Mouse (Mus musculus): ENCODE results near the gene Elfn1.
A peak's percentile ranks its signal among the peaks of the same experiment; 100 is the strongest.

The Elfn1 gene

GRCm38 (mm10) chr5:139912121-139912771 is 4.5 kb downstream of the Elfn1 start:
- no peak for DNase-seq

- DNase-seq: no peak
Measured at GRCm38 (mm10) chr5:139921666-139922065, 13.9 kb downstream of the Elfn1 start.

DNA sequence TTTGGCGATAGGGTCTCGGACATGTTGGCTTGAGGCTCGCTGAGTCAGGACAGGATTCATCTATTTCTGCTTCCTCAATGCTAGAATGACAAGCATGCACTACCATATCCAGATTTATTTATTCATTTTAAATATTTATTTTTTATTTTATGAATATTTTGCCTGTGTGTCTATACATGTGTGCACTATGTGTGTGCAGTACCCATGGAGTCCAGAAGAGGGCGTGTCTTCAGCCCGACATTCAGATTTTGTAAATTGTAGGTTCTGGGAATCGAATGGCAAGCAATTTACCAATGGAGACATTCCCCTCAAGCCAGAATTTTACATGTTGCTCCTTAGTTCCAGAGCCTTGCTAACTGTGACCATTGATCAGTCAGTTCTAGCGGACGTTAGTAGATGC is 16.1 kb downstream of the Elfn1 start:
- DNase-seq: no peak

DNA sequence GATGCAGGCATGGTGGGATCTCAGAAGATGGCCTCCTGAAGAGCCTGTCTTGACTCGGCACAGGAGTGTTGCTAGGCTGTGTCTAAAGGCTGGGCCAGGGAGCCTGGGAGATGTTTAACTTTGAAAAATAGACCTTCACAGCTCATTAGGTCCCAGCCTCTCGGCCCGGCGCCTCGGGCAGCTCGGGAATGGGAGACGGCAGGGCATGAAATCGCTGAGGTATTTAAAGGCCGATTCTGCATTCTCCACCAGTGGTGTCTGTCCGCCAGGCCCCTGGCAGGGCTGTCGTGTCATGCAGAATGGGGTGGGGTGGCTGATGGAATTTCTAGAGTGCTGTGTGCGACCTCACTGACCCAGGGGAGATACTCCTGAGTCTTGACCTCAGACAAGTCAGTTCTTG is 22.4 kb downstream of the Elfn1 start:
- no peak for DNase-seq

- DNase-seq: no peak
Measured at GRCm38 (mm10) chr5:139930927-139931351, 23.2 kb downstream of the Elfn1 start.

GRCm38 (mm10) chr5:139931947-139932540 is 24.3 kb downstream of the Elfn1 start:
- DNase-seq: no peak

- no peak for DNase-seq
Measured at GRCm38 (mm10) chr5:139932595-139933271, 25.0 kb downstream of the Elfn1 start.

GRCm38 (mm10) chr5:139933476-139933875 is 25.7 kb downstream of the Elfn1 start:
- DNase-seq: no peak

DNA sequence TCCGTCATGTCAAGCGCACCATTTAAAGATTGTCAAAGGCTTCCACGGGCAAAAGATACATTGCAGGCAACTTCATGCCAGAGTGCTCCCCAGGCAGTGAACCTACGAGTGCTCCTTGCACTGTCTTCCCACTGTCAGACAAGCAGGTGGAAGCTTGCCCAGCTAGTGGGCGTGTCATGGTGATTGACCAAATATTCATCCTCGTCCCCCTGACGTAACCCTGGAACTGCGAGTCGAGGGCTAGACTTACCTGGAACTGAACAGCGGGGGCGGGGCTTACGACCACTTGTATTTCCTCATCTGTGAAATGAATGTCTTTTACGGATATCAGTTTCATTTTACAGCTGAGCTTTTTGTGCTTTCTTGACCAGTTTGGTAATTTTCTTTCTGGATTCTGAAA is 28.7 kb downstream of the Elfn1 start:
- no peak for DNase-seq

- DNase-seq: no peak
Measured at GRCm38 (mm10) chr5:139944697-139945096, 37.0 kb downstream of the Elfn1 start.

GRCm38 (mm10) chr5:139945715-139946364 is 38.1 kb downstream of the Elfn1 start:
- DNase-seq: peak; percentile 27

DNA sequence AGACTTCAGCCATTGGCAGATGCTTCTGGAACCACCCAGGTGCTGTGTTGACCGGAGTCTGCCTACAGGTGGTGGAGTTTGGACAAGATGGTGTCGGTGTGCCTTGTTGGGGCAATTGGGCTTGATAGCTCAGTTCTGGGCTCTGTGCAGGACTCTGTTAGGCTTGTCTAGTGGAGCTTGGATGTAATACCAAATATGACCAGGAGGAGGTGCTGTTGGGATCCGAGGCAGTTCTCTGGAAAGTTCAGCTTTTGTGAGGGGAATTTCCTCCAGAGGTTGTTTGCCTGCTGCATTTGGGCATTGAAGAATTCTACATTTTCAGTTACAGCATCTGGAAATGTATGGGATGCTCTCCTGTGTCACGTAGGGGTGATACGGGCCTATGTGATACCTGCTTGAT is 39.7 kb downstream of the Elfn1 start:
- no peak for DNase-seq

DNA sequence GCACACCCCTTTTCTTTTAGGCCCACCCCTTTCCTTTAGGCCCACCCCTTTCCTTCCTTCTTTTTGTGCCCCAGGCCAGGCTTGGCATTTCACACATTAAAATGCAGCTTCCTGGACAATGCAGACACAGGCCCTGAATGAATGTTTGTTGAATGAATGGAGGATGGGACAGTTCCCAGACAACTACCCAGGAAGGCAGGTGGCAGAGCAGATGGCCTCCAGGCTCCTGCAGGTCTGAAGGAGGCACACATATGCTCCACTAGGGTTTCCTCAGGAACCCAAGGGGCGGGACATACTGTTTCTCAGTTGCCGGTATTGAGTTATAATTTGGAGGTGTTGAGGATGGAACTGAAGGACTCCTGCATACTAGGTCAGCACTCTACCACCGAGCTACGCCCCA is 40.8 kb downstream of the Elfn1 start:
- peak; percentile 90 for DNase-seq

DNA sequence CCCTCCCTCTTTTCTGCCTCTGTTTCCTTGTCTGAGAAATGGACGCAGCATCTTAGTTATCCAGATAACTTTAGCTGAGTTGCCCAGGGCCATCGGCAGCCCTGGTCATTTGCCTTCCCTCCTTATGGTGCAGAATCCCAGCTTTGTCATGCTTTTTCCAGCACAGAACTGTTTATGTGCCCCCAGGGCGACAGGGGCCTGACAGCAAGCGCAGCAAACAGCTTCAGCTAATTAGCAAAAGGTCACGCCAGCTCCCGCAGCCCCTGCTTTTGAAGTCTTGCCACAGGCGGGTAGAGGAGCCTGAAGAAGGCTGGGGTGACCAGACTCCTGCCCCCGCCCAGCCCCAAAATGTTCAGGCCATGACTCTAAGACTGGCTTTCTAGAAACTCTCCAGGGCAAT is 41.6 kb downstream of the Elfn1 start:
- peak; percentile 9 for DNase-seq

DNA sequence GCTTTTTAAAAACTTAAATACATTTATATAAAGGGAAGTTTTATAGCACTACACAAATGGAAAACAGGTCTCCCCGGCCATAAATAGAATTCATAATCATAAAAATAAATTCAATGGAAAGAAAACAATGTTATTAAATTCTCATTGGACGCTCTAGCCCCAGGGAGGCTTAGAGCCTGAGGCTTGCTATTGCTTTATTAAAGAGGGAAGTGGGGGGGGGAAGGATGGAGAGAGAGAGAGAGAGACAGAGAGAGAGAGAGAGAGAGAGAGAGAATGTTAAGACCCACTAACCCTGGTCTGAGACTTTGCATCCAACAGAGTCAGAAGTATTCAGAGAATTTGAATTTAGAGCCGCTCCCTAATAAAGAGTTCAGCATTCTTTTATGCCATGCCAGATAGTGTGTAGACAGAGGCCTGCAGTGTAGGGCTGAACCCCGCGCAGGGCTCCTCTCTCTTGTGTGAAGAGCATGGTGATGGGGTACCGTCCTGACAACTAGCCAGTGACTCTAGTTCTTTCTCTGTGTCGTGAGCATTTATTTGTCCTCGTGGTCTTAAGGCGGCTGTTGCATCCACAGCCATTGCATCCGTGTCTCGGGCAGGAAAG is 42.3 kb downstream of the Elfn1 start:
- DNase-seq: no peak

DNA sequence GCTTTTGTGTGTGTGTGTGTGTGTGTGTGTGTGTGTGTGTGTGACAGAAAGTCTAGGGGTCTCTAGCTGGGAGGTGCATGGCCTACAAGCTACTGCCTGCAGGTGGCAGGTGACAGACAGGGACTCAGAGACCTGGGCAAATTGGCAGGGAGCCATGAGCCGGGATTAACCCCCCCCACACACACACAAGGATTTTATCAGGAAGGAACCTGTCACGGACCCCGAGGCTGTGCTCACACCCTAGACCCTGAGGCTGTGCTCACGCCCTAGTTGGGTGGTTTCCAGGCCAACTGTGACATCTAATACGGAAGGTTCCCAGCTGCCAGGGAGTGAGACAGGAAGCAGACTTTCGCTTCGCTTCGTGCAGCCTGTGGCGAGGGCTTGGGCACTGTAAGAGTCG is 49.1 kb downstream of the Elfn1 start:
- DNase-seq: no peak

DNA sequence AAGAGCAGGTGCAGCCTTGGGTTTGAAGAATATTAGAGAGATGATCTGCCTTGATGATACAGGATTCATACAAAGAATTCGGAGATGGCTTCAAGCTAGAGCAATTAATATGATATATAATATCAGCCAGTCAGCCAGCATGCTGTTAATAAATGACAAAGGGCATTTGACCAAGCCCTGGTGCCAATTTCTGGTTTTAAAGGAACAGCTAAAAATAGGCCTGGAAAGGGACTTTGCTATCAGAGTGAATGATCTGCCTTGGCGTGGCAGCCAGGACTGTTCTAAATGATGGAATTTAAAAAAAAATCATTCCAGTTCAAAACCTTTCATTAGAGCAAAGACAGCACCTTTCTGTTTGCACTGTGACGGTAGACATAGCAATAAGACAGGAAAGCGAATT is 52.0 kb downstream of the Elfn1 start:
- DNase-seq: no peak

DNA sequence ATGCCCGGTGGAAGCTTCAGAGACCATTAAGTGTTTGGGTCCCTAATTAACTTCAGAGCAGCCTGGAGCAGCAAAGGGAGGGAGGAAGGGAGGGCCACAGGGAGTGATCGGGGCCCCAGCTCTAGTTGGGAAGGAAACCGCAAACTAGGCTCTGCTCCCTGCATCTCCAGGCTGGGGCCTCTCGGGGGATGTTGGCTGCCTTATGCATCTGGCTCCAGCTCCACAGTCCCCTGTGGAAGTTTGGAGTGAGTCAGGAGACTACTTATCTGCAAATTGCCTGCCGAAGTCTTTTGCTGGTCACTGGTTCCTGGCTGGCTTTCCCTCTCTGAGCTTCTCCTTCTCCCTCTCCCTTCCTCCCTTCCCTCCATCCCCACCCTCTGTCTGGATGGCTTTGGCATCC is 56.6 kb downstream of the Elfn1 start:
- no peak for DNase-seq

- DNase-seq: no peak
Measured at GRCm38 (mm10) chr5:139965596-139965995, 57.9 kb downstream of the Elfn1 start.

DNA sequence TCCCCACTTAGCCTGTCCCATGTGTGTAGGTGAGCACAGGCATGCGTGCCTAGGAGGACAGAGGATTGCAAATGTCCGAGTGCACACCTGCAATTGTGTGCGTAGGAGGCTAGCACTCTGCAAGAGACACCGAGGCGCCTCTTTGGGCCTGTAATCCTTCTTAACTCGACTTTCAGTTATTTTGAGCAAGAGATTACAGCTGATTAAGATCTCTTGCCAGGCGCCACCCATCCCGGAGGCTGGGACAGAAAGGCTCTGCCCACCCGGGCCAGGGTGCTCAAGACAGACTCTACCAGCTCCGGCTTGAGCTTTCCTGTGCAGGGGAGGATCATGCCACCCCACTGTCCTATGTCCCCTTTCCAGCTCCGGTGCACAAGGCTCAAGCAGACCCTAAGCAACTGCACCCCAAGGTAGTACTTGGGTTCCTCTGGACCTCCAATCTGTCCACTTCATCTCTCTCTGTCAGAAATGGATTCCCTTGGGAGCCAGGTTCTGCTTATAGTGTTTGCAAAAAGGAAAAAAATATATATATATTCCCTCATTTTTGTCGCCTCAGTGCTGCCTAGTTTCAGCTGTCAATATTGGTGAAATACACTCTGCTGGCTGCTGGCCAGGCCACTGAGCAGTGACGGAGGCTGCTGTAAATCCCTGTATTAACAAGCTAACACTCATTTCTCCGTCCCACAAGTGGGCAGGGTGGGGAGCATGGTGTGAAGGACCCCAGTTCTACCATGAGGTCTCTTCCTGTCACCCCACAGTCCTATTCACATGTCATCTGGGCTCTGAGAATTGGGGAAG is 61.6 kb downstream of the Elfn1 start:
- no peak for DNase-seq

GRCm38 (mm10) chr5:139970186-139970631 is 62.5 kb downstream of the Elfn1 start:
- DNase-seq: peak; percentile 11

DNA sequence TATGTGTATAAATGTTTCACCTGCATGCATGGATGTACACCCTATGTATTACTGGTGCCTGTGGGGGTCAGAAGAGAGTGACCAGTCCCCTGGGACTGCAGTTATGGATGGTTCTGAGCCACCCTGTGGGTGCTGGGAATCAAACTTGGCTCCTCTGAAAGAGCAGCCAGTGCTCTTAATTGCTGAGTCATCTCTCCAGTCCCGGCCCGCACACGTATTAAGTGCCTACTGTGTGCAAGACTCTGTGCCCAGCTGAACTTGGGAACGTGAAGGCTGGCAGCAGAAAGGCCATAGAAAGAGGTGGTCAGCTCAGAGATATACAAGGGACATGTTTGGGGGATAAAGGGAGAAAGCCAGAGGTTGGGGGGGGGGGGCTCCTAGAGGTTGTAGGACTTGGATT is 68.8 kb downstream of the Elfn1 start:
- no peak for DNase-seq

DNA sequence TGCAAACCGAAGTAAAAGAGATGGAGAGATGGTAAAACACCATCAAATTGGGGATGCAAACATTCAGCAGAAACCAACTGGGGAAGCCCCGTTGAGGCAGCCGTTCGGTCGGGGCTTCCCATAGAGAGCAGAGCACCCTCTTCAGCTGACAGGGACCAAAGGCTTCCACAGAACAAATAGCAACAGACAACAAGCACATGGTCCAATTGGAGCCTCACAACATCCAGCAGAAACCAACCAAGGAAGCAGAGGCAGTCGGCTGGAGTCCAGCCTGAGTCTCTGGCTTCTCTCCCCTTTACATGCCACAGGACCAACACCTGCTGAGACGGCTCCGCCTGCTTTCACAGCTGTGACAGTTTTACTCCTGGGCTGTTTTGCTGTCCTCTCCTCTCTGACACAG is 69.7 kb downstream of the Elfn1 start:
- DNase-seq: no peak

Data from cerebellum, adult 11-12 months (tissue).